Mouse (Mus musculus) CH12.LX (cell line): ENCODE measurements around the gene Sort1.

ENCODE experiments used
- BHLHE40 ChIP-seq: IDR thresholded peaks from 2 replicates; pipeline ENCODE4 v1.6.1; 2011; ENCODE audit warnings: mild to moderate bottlenecking, low read depth, low read length, improper control_type of control experiment
- CTCF ChIP-seq, 2 experiments: IDR thresholded peaks in 1 of 2; conservative IDR thresholded peaks in 1 of 2; 2 replicates each; pipeline ENCODE4 v1.5.1; 2011 to 2012; ENCODE audit warnings: low read depth in 2 of 2, low read length in 2 of 2, improper control_type of control experiment in 1 of 2, inconsistent platforms in 1 of 2, mild to moderate bottlenecking in 1 of 2, moderate library complexity in 1 of 2
- E2F4 ChIP-seq: IDR thresholded peaks from 2 replicates; pipeline ENCODE4 v1.6.1; 2011; ENCODE audit warnings: low read depth, low read length, improper control_type of control experiment; ENCODE audit not compliant: insufficient replicate concordance
- EP300 ChIP-seq: IDR thresholded peaks from 2 replicates; pipeline ENCODE4 v1.6.1; 2011; ENCODE audit warnings: low read length, improper control_type of control experiment
- IRF4 ChIP-seq: IDR thresholded peaks from 2 replicates; pipeline ENCODE4 v1.6.1; 2014; ENCODE audit warnings: low read depth, mild to moderate bottlenecking, inconsistent platforms, low read length, improper control_type of control experiment
- JUND ChIP-seq: conservative IDR thresholded peaks from 2 replicates; pipeline ENCODE4 v1.6.1; 2011; ENCODE audit warnings: low read depth, low read length, improper control_type of control experiment
- KAT2A ChIP-seq: IDR thresholded peaks from 2 replicates; pipeline ENCODE4 v1.6.1; 2012; ENCODE audit warnings: low read length, improper control_type of control experiment, inconsistent platforms; ENCODE audit not compliant: insufficient replicate concordance
- MAX ChIP-seq: IDR thresholded peaks from 2 replicates; pipeline ENCODE4 v1.6.1; 2011; ENCODE audit warnings: low read length, improper control_type of control experiment
- MAZ ChIP-seq: IDR thresholded peaks from 2 replicates; pipeline ENCODE4 v1.6.1; 2012; ENCODE audit warnings: low read depth, mild to moderate bottlenecking, inconsistent platforms, low read length, improper control_type of control experiment, moderate library complexity
- POLR2A ChIP-seq: IDR thresholded peaks from 2 replicates; pipeline ENCODE4 v1.6.1; 2011; ENCODE audit warnings: low read depth, mild to moderate bottlenecking, improper control_type of control experiment, low read length
- POLR2AphosphoS2 ChIP-seq: IDR thresholded peaks from 2 replicates; pipeline ENCODE4 v1.6.1; 2011; ENCODE audit warnings: low read depth, low read length, improper control_type of control experiment
- RAD21 ChIP-seq: IDR thresholded peaks from 2 replicates; pipeline ENCODE4 v1.6.1; 2011; ENCODE audit warnings: low read depth, mild to moderate bottlenecking, low read length, improper control_type of control experiment, moderate library complexity
- ZC3H11A ChIP-seq: IDR thresholded peaks from 2 replicates; pipeline ENCODE4 v1.6.1; 2012; ENCODE audit warnings: low read depth, mild to moderate bottlenecking, inconsistent platforms, low read length, improper control_type of control experiment

DNA sequence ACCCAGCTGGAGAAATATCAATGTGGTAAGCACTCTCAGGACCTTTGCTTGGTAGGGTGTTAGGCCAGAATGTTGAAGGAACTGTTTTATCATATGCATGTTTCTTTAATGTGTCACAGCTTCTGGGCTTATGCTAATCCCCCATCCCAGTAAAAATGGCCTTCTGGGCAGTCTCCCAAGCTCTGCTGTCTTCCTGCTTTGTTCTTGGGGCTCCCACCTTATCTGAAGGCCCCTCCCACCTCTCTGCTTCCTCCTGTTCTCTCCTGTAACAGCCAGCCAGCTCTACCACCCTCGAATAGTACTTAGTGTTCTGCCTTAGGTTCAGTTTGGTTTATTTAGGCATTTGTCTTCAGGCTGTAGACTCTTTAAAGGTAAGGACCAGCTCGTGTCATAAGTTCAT, 10.5 kb downstream of the Sort1 start:
- TF ChIP-seq MAX = no peak
- TF ChIP-seq CTCF (conservative IDR thresholded peaks at IDR 0.05 in 1 of 2, IDR thresholded peaks at IDR 0.05 in 1 of 2; ENCODE audit: low read depth in 2 of 2, low read length in 2 of 2) = no peak
- no peak for TF ChIP-seq POLR2A
- TF ChIP-seq POLR2AphosphoS2 = no peak
- no peak for TF ChIP-seq BHLHE40
- no peak for TF ChIP-seq ZC3H11A
- no peak for TF ChIP-seq EP300
- no peak for TF ChIP-seq RAD21
- no peak for TF ChIP-seq IRF4
- TF ChIP-seq MAZ = no peak
- no peak for TF ChIP-seq E2F4
- TF ChIP-seq KAT2A = no peak
- TF ChIP-seq JUND = no peak
